Mouse (Mus musculus) cerebellum, postnatal 10 days (tissue): ENCODE measurements at regions not wholly inside any gene's neighbourhood (a gene's known extent, or its start where the extent isn't known, plus 50 kb on each side); places are given as distances from the start of the nearest gene placed in this dataset.

Experiments
- DNase-seq, 2 experiments: peaks; one replicate each; pipeline ENCODE4 v3.0.0; 2021; ENCODE audit warnings: mixed read lengths in 2 of 2

GRCm38 (mm10) chr10:17372905-17373304, 350.1 kb upstream of the Cited2 start:
- no peak for DNase-seq

GRCm38 (mm10) chr10:17374047-17374446, 349.0 kb upstream of the Cited2 start:
- no peak for DNase-seq

GRCm38 (mm10) chr10:17382990-17383389, 340.0 kb upstream of the Cited2 start:
- no peak for DNase-seq

GRCm38 (mm10) chr10:17385181-17385580, 337.8 kb upstream of the Cited2 start:
- DNase-seq, result peak; percentile 22 to 43

GRCm38 (mm10) chr10:17387296-17387695, 335.7 kb upstream of the Cited2 start:
- no peak for DNase-seq

GRCm38 (mm10) chr10:17395495-17396224, 327.4 kb upstream of the Cited2 start:
- DNase-seq, result no peak

GRCm38 (mm10) chr10:17403899-17404298, 319.1 kb upstream of the Cited2 start:
- no peak for DNase-seq

GRCm38 (mm10) chr10:17407854-17408606, 315.0 kb upstream of the Cited2 start:
- no peak for DNase-seq

GRCm38 (mm10) chr10:17408781-17409180, 314.2 kb upstream of the Cited2 start:
- no peak for DNase-seq

- peak in 1 of 2 experiments; percentile 2 for DNase-seq
Observed at GRCm38 (mm10) chr10:17411300-17411987, 311.6 kb upstream of the Cited2 start.

GRCm38 (mm10) chr10:17415112-17415511, 307.9 kb upstream of the Cited2 start:
- no peak for DNase-seq

GRCm38 (mm10) chr10:17416121-17416520, 306.9 kb upstream of the Cited2 start:
- DNase-seq, result no peak

GRCm38 (mm10) chr10:17417394-17417793, 305.6 kb upstream of the Cited2 start:
- no peak for DNase-seq

- no peak for DNase-seq
Observed at GRCm38 (mm10) chr10:17418227-17418685, 304.8 kb upstream of the Cited2 start.

- no peak for DNase-seq
Observed at GRCm38 (mm10) chr10:17423584-17424278, 299.3 kb upstream of the Cited2 start.

GRCm38 (mm10) chr10:17426197-17426596, 296.8 kb upstream of the Cited2 start:
- DNase-seq, result no peak

- DNase-seq, result no peak
Observed at GRCm38 (mm10) chr10:17427316-17427715, 295.7 kb upstream of the Cited2 start.

- peak; percentile 46 to 55 for DNase-seq
Observed at GRCm38 (mm10) chr10:17428315-17428714, 294.7 kb upstream of the Cited2 start.

- DNase-seq, result no peak
Observed at GRCm38 (mm10) chr10:17431068-17431467, 291.9 kb upstream of the Cited2 start.

GRCm38 (mm10) chr10:17434098-17434497, 288.9 kb upstream of the Cited2 start:
- no peak for DNase-seq

GRCm38 (mm10) chr10:17450240-17450639, 272.8 kb upstream of the Cited2 start:
- DNase-seq, result peak in 1 of 2 experiments; percentile 18

- no peak for DNase-seq
Observed at GRCm38 (mm10) chr10:17470880-17471279, 252.1 kb upstream of the Cited2 start.

GRCm38 (mm10) chr10:17472536-17472935, 250.5 kb upstream of the Cited2 start:
- DNase-seq, result no peak
